Mouse (Mus musculus): Measurements from ENCODE around the gene Prap1.

DNA sequence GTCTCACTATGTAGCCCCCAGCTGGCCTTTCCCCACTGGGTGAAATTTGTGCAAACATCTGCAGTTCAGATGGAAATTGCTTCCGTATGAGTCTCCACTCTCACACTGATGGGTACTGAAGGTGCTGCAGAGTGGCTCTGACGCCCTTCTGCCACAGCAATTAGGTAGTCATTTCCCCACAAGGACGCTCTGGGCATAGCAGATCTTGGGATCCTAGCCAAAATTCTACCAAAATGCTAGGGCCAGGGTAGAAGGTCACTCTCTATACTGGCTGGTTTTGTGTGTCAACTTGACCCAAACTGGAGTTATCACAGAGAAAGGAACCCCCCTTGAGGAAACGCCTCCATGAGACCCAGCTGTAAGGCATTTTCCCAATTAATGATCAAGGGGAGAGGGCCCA, 10.8 kb downstream of the Prap1 start:
- TF ChIP-seq POLR2A (IDR thresholded peaks at IDR 0.05; ENCODE audit: extremely low read depth, insufficient read depth, low read length) (no peak), CTCF (IDR thresholded peaks at IDR 0.05; ENCODE audit: low read depth, low read length) (no peak)
